Mouse (Mus musculus) hindbrain, embryonic 16.5 days (tissue): ENCODE results near the gene Hs3st1. TPM values are rescaled to one million over a fixed set of nuclear protein-coding genes. Genes with fewer than 3 reads are reported as not detected.
"Not testable (repeated sequence)": the region's sequence is repeated elsewhere in the genome, so short reads cannot be mapped to it uniquely, and the experiment has no call there.

Experiments
- ATAC-seq: fragments of 200-750 bp; cut with Nextera tagmentation; 2 replicates; pipeline ENCODE4 v1.8.0; 2017; ENCODE audit warnings: moderate TSS enrichment, moderate library complexity
- H3K27ac ChIP-seq: fragments of 300-500 bp; sonication (generic); 2 replicates; pipeline ENCODE4 v1.5.1; 2014; ENCODE audit warnings: low read depth, mild to moderate bottlenecking, control low read depth, low read length, moderate library complexity
- H3K27me3 ChIP-seq: fragments of 300-500 bp; sonication (generic); replicated peaks from 2 replicates; pipeline ENCODE4 v1.6.1; 2014; ENCODE audit warnings: low read length; ENCODE audit not compliant: control insufficient read depth, insufficient read depth
- H3K36me3 ChIP-seq: fragments of 300-500 bp; sonication (generic); 2 replicates; pipeline ENCODE4 v1.6.1; 2014; ENCODE audit warnings: mild to moderate bottlenecking, low read length, moderate library complexity, mixed read lengths; ENCODE audit not compliant: control insufficient read depth, insufficient read depth
- H3K4me1 ChIP-seq: fragments of 300-500 bp; sonication (generic); 2 replicates; pipeline ENCODE4 v1.6.1; 2014; ENCODE audit warnings: low read depth, low read length; ENCODE audit not compliant: control insufficient read depth, insufficient read depth
- H3K4me2 ChIP-seq: fragments of 300-500 bp; sonication (generic); 2 replicates; pipeline ENCODE4 v1.6.1; 2014; ENCODE audit warnings: mild to moderate bottlenecking, low read length, control low read depth, moderate library complexity
- H3K4me3 ChIP-seq: fragments of 300-500 bp; sonication (generic); 2 replicates; pipeline ENCODE4 v1.5.1; 2014; ENCODE audit warnings: mild to moderate bottlenecking, low read length, control low read depth, moderate library complexity
- H3K9ac ChIP-seq: fragments of 300-500 bp; sonication (generic); 2 replicates; pipeline ENCODE4 v1.6.1; 2014; ENCODE audit warnings: low read depth, mild to moderate bottlenecking, control low read depth, low read length, moderate library complexity
- H3K9me3 ChIP-seq: fragments of 300-500 bp; sonication (generic); 2 replicates; pipeline ENCODE4 v1.6.1; 2014; ENCODE audit warnings: mild to moderate bottlenecking, low read length, moderate library complexity; ENCODE audit not compliant: control insufficient read depth
- WGBS: fragments of 180-500 bp; shearing (Covaris S2); extraction: QIAGEN DNeasy Blood & Tissue Kit; methylation state at CpG from one replicate; pipeline ENCODE4 v1.1.7; 2014; 5-methylcytosine and 5-hydroxymethylcytosine counted together
- polyA plus RNA-seq: library from polyadenylated mRNA; unstranded; fragments of >200 nt; fragmentation: Nextera tagmentation; extraction: Ambion mirVana; gene quantifications from 2 replicates; pipeline ENCODE4 v1.2.1, GENCODE M21; 2015

Hs3st1 gene
- polyA plus RNA-seq = 44.8 and 46.5 TPM in 2 replicates

- 95% methylated on average over 15 of the region's 15 CpGs for WGBS
These were observed at the start of gene Hs3st1 for GRCm38 (mm10) chr5:39755375-39755774. Hs3st1 (minus strand) TSS chr5:39755475.

GRCm38 (mm10) chr5:39804663-39805062 is 49.4 kb upstream of the Hs3st1 start:
- no peaks in the 10 kb centered on the region for H3K4me1 ChIP-seq
- no peaks in the 10 kb centered on the region for H3K9me3 ChIP-seq
- ATAC-seq = no peak
- no peak overlapping the region for H3K4me2 ChIP-seq
- no peaks in the 10 kb centered on the region for H3K36me3 ChIP-seq
- H3K27me3 ChIP-seq = no peaks in the 10 kb centered on the region
- no peak overlapping the region for H3K4me3 ChIP-seq
- H3K27ac ChIP-seq = no peak overlapping the region
- no peak overlapping the region for H3K9ac ChIP-seq
- 69% methylated on average over 5 of the region's 5 CpGs for WGBS

More at GRCm38 (mm10) chr5:39755375-39755774, at the start of gene Hs3st1:
- H3K9me3 ChIP-seq, H3K27me3 ChIP-seq, H3K4me1 ChIP-seq, ATAC-seq, H3K36me3 ChIP-seq, H3K27ac ChIP-seq, H3K9ac ChIP-seq, H3K4me2 ChIP-seq, H3K4me3 ChIP-seq: not testable (repeated sequence)

DNA sequence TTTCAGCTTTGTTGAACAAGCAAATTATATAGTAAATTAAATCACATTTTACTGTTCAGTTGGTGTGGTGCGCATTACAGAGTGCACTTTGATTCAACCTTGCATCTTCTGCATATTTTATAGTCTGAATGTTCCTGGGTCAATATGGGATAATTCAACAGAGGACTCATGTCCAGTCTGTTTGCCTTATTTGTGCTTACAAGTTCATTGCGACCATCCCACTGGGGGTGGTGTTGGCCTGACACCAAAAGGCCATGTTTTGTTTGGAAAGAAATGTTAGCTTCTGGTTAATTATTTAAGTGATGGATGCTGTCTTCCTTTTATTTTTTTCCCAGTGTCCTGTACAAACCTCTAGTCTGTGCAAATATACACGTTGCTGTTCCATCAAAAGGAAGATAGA is 48.7 kb upstream of the Hs3st1 start:
- H3K36me3 ChIP-seq = no peaks in the 10 kb centered on the region
- ATAC-seq = no peak
- H3K4me2 ChIP-seq = no peak overlapping the region
- no peak overlapping the region for H3K27ac ChIP-seq
- no peaks in the 10 kb centered on the region for H3K4me1 ChIP-seq
- H3K4me3 ChIP-seq = no peak overlapping the region
- H3K9me3 ChIP-seq = no peaks in the 10 kb centered on the region
- WGBS = 68% methylated on average over 3 of the region's 3 CpGs
- H3K9ac ChIP-seq = no peak overlapping the region
- no peaks in the 10 kb centered on the region for H3K27me3 ChIP-seq

GRCm38 (mm10) chr5:39803457-39803856 is 48.2 kb upstream of the Hs3st1 start:
- no peaks in the 10 kb centered on the region for H3K4me1 ChIP-seq

GRCm38 (mm10) chr5:39802110-39802509 is 46.8 kb upstream of the Hs3st1 start:
- no peak overlapping the region for H3K9ac ChIP-seq
- no peaks in the 10 kb centered on the region for H3K27me3 ChIP-seq
- H3K27ac ChIP-seq = no peak overlapping the region
- WGBS = 71% methylated on average over 3 of the region's 3 CpGs
- no peak overlapping the region for H3K4me3 ChIP-seq
- no peak for ATAC-seq
- no peaks in the 10 kb centered on the region for H3K4me1 ChIP-seq
- H3K9me3 ChIP-seq = no peaks in the 10 kb centered on the region
- no peak overlapping the region for H3K4me2 ChIP-seq
- no peaks in the 10 kb centered on the region for H3K36me3 ChIP-seq

More at GRCm38 (mm10) chr5:39803457-39803856, 48.2 kb upstream of the Hs3st1 start:
- ATAC-seq = peak; percentile 61; the same call in 1 of the 2 replicates
- WGBS = 50% methylated on average over 3 of the region's 3 CpGs
- H3K4me2 ChIP-seq = no peak overlapping the region
- H3K9me3 ChIP-seq = no peaks in the 10 kb centered on the region
- no peaks in the 10 kb centered on the region for H3K27me3 ChIP-seq
- H3K36me3 ChIP-seq = no peaks in the 10 kb centered on the region
- H3K27ac ChIP-seq = no peak overlapping the region
- H3K4me3 ChIP-seq = no peak overlapping the region
- no peak overlapping the region for H3K9ac ChIP-seq

DNA sequence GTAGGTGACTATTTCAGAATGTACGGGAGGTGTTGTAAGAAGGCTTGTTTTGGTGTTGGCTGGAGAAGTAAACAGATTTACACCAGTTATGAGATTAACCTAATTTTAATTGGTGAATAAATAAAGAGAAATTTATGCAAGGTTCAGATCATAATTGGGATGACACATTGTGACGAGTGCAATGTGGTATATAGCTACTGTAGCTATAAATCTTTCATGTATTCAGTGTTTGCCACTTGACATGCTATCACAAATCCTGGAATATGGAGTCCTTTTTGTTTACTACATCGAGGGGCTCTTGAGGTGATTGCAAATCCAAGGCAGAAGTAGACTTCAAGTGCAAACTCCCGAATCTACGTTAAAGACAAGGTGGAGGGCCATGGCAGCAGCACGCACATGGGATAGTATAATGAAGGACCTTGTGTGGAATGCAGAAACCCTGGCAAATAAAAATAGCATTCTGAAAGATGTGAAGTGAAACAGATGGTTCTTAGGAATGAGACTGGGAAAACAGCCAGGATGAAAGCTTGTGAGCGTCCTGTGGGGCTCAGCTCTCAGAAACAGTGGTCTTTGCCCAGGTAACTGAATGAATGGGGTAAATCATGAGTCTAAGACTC is 21.9 kb upstream of the Hs3st1 start:
- 72% methylated on average over 7 of the region's 7 CpGs for WGBS
- H3K9me3 ChIP-seq = no peaks in the 10 kb centered on the region
- no peak overlapping the region for H3K9ac ChIP-seq
- H3K27ac ChIP-seq = no peak overlapping the region
- no peak overlapping the region for H3K4me2 ChIP-seq
- peak; percentile 54; the same call in 1 of the 2 replicates for ATAC-seq
- no peak overlapping the region for H3K4me3 ChIP-seq
- no peaks in the 10 kb centered on the region for H3K4me1 ChIP-seq
- no peaks in the 10 kb centered on the region for H3K36me3 ChIP-seq
- no peaks in the 10 kb centered on the region for H3K27me3 ChIP-seq

GRCm38 (mm10) chr5:39771680-39772348 is 16.5 kb upstream of the Hs3st1 start:
- ATAC-seq = no peak
- 22% methylated on average over 5 of the region's 5 CpGs for whole genome bisulfite sequencing

GRCm38 (mm10) chr5:39761682-39762456 is 6.6 kb upstream of the Hs3st1 start:
- WGBS = 87% methylated on average over 8 of the region's 8 CpGs

More at GRCm38 (mm10) chr5:39771680-39772348, 16.5 kb upstream of the Hs3st1 start:
- Histone ChIP-seq H3K4me3 (no peak overlapping the region), H3K9me3 (no peaks in the 10 kb centered on the region), H3K27me3 (no peaks in the 10 kb centered on the region), H3K9ac (no peak overlapping the region), H3K27ac (no peak overlapping the region), H3K4me1 (no peaks in the 10 kb centered on the region), H3K4me2 (no peak overlapping the region), H3K36me3 (no peaks in the 10 kb centered on the region)

DNA sequence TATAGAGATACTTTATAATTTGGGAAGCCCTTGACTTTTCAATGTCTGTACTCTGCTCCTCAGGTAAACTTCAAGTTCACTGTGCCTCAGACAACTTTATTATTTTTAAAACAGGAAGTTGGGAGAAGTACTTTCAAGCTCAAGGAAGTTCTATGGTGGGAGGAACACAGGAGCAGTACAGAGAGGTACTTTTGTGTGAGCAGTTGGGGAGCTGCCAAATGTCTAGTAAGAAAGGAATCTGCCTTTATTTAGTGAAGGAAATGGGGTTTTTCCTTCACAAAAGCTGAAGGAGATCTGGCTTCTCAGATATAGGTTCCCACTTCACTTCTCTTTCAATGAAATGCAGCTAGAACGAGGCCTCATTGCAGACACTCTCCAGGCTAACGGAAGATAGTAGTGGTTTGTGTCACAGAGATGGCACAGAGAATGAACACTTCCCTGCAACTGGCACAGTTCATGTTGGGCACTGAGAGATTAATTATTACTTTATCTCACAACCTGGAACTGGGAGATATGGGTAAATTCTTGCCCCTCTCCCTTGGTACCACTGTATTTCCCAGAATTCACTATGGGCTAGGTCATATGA is 3.7 kb upstream of the Hs3st1 start:
- H3K4me1 ChIP-seq = no peaks in the 10 kb centered on the region
- H3K27ac ChIP-seq = no peak overlapping the region
- WGBS = 68% methylated on average over 2 of the region's 2 CpGs
- no peak overlapping the region for H3K4me2 ChIP-seq
- H3K9ac ChIP-seq = no peak overlapping the region
- H3K9me3 ChIP-seq = no peaks in the 10 kb centered on the region
- no peak for ATAC-seq
- H3K36me3 ChIP-seq = no peaks in the 10 kb centered on the region
- no peaks in the 10 kb centered on the region for H3K27me3 ChIP-seq
- H3K4me3 ChIP-seq = no peak overlapping the region

More at GRCm38 (mm10) chr5:39761682-39762456, 6.6 kb upstream of the Hs3st1 start:
- Histone ChIP-seq H3K4me3 (no peak overlapping the region), H3K4me1 (no peaks in the 10 kb centered on the region), H3K9me3 (no peaks in the 10 kb centered on the region), H3K9ac (no peak overlapping the region), H3K27ac (no peak overlapping the region), H3K4me2 (no peak overlapping the region), H3K27me3 (no peaks in the 10 kb centered on the region), H3K36me3 (no peaks in the 10 kb centered on the region)
- no peak for ATAC-seq
